Mouse (Mus musculus) limb, embryonic 14.5 days (tissue): ENCODE measurements around the gene Tnni1. TPM values are rescaled to one million over a fixed set of nuclear protein-coding genes. Genes with fewer than 3 reads are reported as not detected.

Source experiments
- ATAC-seq: fragments of 200-750 bp; cut with Nextera tagmentation; 2 replicates; pipeline ENCODE4 v1.8.0; 2017; ENCODE audit warnings: low read depth, moderate number of reproducible peaks, moderate TSS enrichment; ENCODE audit not compliant: low FRiP score
- DNase-seq: peaks from one replicate; pipeline ENCODE4 v3.0.0-alpha.2; 2015; ENCODE audit warnings: low spot score
- H3K27ac ChIP-seq: fragments of 300-500 bp; sonication (generic); replicated peaks from 2 replicates; pipeline ENCODE4 v1.5.1; 2014; ENCODE audit warnings: low read depth, mild to moderate bottlenecking, low read length, moderate library complexity, mixed read lengths
- H3K27me3 ChIP-seq: fragments of 300-500 bp; sonication (generic); 2 replicates; pipeline ENCODE4 v1.6.1; 2014; ENCODE audit warnings: low read length, mixed read lengths; ENCODE audit not compliant: control insufficient read depth, insufficient read depth
- H3K36me3 ChIP-seq: fragments of 300-500 bp; sonication (generic); 2 replicates; pipeline ENCODE4 v1.6.1; 2014; ENCODE audit warnings: mild to moderate bottlenecking, low read length, moderate library complexity, mixed read lengths; ENCODE audit not compliant: control insufficient read depth, insufficient read depth
- H3K4me1 ChIP-seq: fragments of 300-500 bp; sonication (generic); 2 replicates; pipeline ENCODE4 v1.6.1; 2014; ENCODE audit warnings: antibody characterized with exemption, low read length, mixed read lengths; ENCODE audit not compliant: control insufficient read depth, insufficient read depth
- H3K4me2 ChIP-seq: fragments of 300-500 bp; sonication (generic); replicated peaks from 2 replicates; pipeline ENCODE4 v1.6.1; 2014; ENCODE audit warnings: low read depth, mild to moderate bottlenecking, low read length, moderate library complexity; ENCODE audit not compliant: severe bottlenecking
- H3K4me3 ChIP-seq: fragments of 300-500 bp; sonication (generic); replicated peaks from 2 replicates; pipeline ENCODE4 v1.5.1; 2014; ENCODE audit warnings: low read length
- H3K9ac ChIP-seq: fragments of 300-500 bp; sonication (generic); 2 replicates; pipeline ENCODE4 v1.6.1; 2014; ENCODE audit warnings: mild to moderate bottlenecking, low read depth, low read length, moderate library complexity; ENCODE audit not compliant: severe bottlenecking
- H3K9me3 ChIP-seq: fragments of 300-500 bp; sonication (generic); 2 replicates; pipeline ENCODE4 v1.6.1; 2016; ENCODE audit warnings: low read length; ENCODE audit not compliant: control insufficient read depth
- POLR2A ChIP-seq: fragments of 200-500 bp; IDR thresholded peaks from 2 replicates; pipeline ENCODE4 v1.8.0; 2012; ENCODE audit warnings: inconsistent platforms, mild to moderate bottlenecking, moderate library complexity, borderline replicate concordance; ENCODE audit not compliant: insufficient read depth, insufficient read length; ENCODE audit errors: extremely low read depth
- WGBS: fragments of 180-500 bp; shearing (Covaris S2); extraction: QIAGEN DNeasy Blood & Tissue Kit; methylation state at CpG from one replicate; pipeline ENCODE4 v1.1.7; 2014; 5-methylcytosine and 5-hydroxymethylcytosine counted together
- polyA plus RNA-seq, 2 experiments: library from polyadenylated mRNA; depleted of rRNA in 1 of 2; stranded (reverse) in 1 of 2; unstranded in 1 of 2; fragments of >200 nt; fragmentation: Nextera tagmentation in 1 of 2; extraction: Ambion mirVana in 1 of 2; gene quantifications; 2 replicates each; pipeline versions ENCODE4 v1.2.1 to v1.2.3; 2012 to 2014

Gene Tnni1
- polyA plus RNA-seq, 2 experiments: 357 to 419 TPM

DNA sequence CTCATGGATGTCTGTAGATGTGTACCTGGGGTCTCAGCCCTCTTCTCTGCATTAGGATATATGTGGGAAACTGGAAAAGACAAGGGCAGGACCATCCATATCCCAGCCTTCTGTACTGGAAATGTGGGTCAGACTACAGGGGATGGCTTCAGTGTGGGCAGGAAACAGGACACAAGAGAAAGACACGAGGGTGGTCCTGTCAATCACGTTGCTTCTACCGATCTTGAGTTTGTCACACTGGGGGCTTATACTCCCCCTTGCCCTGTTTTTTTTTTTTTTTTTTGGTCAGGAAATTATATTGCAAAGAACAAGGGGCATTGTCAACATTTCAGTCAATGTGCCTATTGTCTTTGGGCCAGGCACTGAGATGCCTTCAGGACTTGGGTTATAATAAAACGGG, 59.4 kb downstream of the Tnni1 start:
- H3K9me3 ChIP-seq: no peaks in the 10 kb centered on the region
- no peaks in the 10 kb centered on the region for H3K27me3 ChIP-seq
- no peak for TF ChIP-seq POLR2A
- DNase-seq: no peak
- ATAC-seq: no peak
- WGBS: 76% methylated on average over 4 of the region's 4 CpGs
- no peak overlapping the region for H3K27ac ChIP-seq
- peaks cover 10% of the 10 kb centered on the region; the same call in 1 of the 2 replicates for H3K4me1 ChIP-seq
- no peak overlapping the region for H3K4me3 ChIP-seq
- H3K4me2 ChIP-seq: no peak overlapping the region
- H3K36me3 ChIP-seq: no peaks in the 10 kb centered on the region
- no peak overlapping the region for H3K9ac ChIP-seq

DNA sequence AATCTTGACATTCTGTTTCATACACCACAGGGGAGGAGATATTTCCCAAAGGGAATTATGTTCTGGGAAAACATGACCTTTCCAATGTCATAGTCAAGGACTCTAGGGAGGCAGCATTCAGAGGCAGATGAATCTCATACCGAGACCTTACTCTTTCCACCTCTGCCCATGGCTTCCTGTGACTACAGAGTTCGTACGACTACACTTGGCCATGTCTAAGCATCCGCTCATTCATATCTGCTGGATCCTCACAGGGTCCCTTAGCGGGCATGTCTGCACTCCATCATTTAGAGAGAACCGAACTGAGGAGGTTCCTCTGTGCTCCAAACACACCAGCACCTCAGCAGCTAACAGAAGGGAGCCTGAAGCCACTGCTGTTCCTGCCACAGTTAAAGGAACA, 59.8 kb downstream of the Tnni1 start:
- Histone ChIP-seq H3K27ac (no peak overlapping the region), H3K4me2 (no peak overlapping the region), H3K4me3 (no peak overlapping the region)

DNA sequence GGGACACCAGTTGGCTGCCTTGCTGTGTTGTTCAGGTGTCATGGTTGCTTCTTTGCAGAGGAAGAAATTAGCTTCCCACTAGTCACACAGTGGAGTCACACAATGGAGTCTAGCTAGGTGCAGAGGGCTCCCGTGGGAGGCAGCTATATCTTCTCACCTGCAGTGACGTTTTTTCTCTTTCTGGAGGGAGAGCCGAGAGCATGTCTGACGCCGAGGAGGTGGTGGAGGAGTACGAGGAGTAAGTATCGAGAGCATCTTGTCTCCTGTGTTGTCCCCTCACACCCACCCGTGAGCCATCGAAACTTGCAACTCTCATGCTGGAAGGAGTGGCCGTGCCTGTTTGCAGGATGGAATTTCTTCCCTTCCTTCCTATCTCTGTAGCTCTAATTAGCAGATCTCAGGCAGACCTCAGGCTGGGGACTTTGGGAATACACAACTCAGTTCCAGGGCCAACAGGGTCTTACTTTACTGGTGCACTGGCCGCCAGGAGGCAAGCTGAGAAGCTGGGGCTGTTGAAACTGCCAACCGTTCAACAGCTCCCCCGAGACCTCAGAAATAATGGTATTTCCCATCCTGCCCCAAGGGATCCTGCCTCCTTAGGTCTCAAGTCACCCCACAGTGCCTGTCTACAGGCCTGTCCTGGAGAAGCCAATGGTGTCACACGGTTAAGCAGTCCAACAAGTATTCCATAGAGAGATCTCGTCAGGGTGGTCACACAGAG, 61.6 kb downstream of the Tnni1 start:
- Histone ChIP-seq H3K4me3 (no peak overlapping the region), H3K27me3 (no peaks in the 10 kb centered on the region), H3K27ac (no peak overlapping the region), H3K4me1 (peaks cover 5% of the 10 kb centered on the region; the same call in 1 of the 2 replicates), H3K9me3 (no peaks in the 10 kb centered on the region), H3K4me2 (no peak overlapping the region), H3K9ac (no peak overlapping the region), H3K36me3 (no peaks in the 10 kb centered on the region)
- DNase-seq: no peak
- no peak for TF ChIP-seq POLR2A
- 67% methylated on average over 15 of the region's 15 CpGs for WGBS
- ATAC-seq: no peak

More for the DNA sequence above, 59.8 kb downstream of the Tnni1 start:
- Histone ChIP-seq H3K9me3 (no peaks in the 10 kb centered on the region), H3K36me3 (no peaks in the 10 kb centered on the region), H3K9ac (no peak overlapping the region), H3K4me1 (peaks cover 10% of the 10 kb centered on the region; the same call in 1 of the 2 replicates), H3K27me3 (no peaks in the 10 kb centered on the region)
- ATAC-seq (no peak), DNase-seq (no peak)
- no peak for TF ChIP-seq POLR2A
- 85% methylated on average over 6 of the region's 6 CpGs for WGBS

DNA sequence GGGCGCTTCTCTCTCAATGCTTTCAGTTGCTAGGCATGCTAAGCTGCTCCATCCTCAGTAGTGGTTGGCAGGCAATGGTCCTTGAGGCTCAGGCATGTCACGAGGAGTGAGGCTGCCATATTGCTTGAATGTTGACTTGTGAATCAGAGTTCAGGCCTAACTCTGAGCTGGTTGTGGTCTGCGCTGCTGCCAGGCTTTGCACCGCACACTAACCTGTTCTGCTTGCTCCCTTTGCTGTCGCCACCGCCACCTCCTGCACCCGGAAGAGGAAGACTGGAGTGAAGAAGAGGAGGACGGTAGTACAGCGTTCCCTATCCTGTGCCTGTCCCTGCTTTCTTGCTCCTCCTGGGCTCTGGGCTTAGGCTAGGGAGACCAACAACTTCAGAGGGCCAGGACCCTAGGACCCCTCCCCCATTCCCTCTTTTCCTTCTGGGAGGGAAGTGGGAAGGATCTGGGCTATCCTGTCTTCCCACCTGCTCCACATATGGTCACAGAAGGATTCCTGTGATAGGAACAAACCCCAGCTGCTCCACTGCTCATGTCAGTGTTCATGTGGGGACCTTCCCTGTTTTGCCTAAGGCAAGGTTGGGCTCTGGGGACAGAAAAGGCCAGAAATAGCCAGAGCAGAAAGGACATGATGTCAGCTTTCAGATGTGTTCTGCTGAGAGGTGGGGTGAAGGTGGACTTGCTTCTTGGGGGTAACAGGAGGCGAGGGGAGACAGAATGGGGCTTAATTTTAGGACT, 64.5 kb downstream of the Tnni1 start:
- H3K4me1 ChIP-seq: peaks cover 5% of the 10 kb centered on the region; the same call in 1 of the 2 replicates
- 89% methylated on average over 10 of the region's 10 CpGs for WGBS
- DNase-seq (no peak), ATAC-seq (no peak)
- no peaks in the 10 kb centered on the region for H3K27me3 ChIP-seq
- H3K36me3 ChIP-seq: no peaks in the 10 kb centered on the region
- no peak for TF ChIP-seq POLR2A
- H3K4me3 ChIP-seq: no peak overlapping the region
- H3K27ac ChIP-seq: no peak overlapping the region
- no peak overlapping the region for H3K9ac ChIP-seq
- H3K9me3 ChIP-seq: no peaks in the 10 kb centered on the region
- H3K4me2 ChIP-seq: no peak overlapping the region

DNA sequence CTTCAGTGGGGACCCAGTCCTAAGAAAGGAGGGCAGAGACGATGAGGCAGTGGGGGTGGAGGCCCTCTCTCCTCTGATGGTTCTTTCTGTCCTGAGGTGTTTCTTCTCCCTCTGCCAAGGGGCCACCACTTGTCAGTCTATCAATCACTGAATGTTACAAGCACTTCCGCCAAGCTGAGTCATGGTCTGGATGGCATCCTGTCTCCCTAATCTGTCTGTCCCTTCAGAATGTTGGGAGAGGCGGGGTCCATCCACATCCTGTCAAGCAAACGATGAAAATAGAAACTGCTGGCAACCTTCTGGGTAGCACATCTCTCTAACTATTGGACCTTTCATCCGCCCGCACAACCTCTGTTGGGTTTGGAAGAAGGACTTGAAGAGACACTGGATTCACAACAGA, 65.2 kb downstream of the Tnni1 start:
- Histone ChIP-seq H3K27ac (no peak overlapping the region), H3K27me3 (no peaks in the 10 kb centered on the region), H3K4me2 (no peak overlapping the region), H3K36me3 (no peaks in the 10 kb centered on the region), H3K4me3 (no peak overlapping the region), H3K9ac (no peak overlapping the region), H3K4me1 (peaks cover 5% of the 10 kb centered on the region; the same call in 1 of the 2 replicates), H3K9me3 (no peaks in the 10 kb centered on the region)
- no peak for TF ChIP-seq POLR2A
- 67% methylated on average over 6 of the region's 6 CpGs for WGBS
- ATAC-seq (no peak), DNase-seq (no peak)
